Mouse (Mus musculus) cerebellum, postnatal 14 days (tissue): ENCODE results near the gene Padi2.
A peak's percentile ranks its signal among the peaks of the same experiment; 100 is the strongest.

ENCODE experiments used
- DNase-seq, 2 experiments: peaks; one replicate each; pipeline ENCODE4 v3.0.0; 2021; ENCODE audit warnings: mixed read lengths in 2 of 2

Padi2 gene

GRCm38 (mm10) chr4:140988706-140989290 lies 82.7 kb downstream of the Padi2 start:
- no peak for DNase-seq

DNA sequence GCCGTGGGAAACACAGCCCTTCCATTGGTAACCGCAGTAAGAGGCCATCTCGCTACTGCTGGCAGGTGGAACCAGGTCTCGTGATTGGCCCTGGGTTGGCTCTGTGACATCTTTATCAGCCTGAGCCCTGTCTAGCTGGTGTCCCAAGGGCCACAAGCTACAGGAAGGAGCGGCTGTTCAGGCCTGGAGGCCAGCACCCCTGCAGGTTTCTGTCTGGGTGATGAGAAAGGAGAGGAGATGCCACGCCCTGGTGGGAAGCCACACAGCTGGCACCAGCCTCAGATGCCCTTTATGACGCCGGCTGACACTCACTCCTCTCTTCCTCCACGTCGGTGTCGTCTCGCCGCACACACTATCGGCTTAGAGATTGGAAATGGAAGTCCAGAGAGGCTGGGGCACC lies 83.3 kb downstream of the Padi2 start:
- no peak for DNase-seq

- DNase-seq, result peak; percentile 60 to 64
Observed at GRCm38 (mm10) chr4:140992215-140992614, 86.1 kb downstream of the Padi2 start.

- DNase-seq, result no peak
Observed at GRCm38 (mm10) chr4:140993846-140994245, 87.7 kb downstream of the Padi2 start.

GRCm38 (mm10) chr4:140995811-140996210 lies 89.7 kb downstream of the Padi2 start:
- DNase-seq, result no peak

GRCm38 (mm10) chr4:140996812-140997211 lies 90.7 kb downstream of the Padi2 start:
- DNase-seq, result no peak
